Mouse (Mus musculus): ENCODE results near the gene Gtf3c1. TPM values are rescaled to one million over a fixed set of nuclear protein-coding genes. Genes with fewer than 3 reads are reported as not detected.
"Not testable (repeated sequence)": the region's sequence is repeated elsewhere in the genome, so short reads cannot be mapped to it uniquely, and the experiment has no call there.

Gene Gtf3c1
- polyA plus RNA-seq, 1 experiment from 2014 or later = 32.4 TPM

- Histone ChIP-seq H3K36me3 (0 out of 2 replicates have a peak, but pooled peaks cover 8% of the 10 kb centered on the region), H3K4me3 (no peak overlapping the region), H3K9me3 (no peaks in the 10 kb centered on the region), H3K27me3 (no peaks in the 10 kb centered on the region), H3K4me1 (no peaks in the 10 kb centered on the region), H3K9ac (no peak overlapping the region), H3K27ac (no peak overlapping the region), H3K4me2 (no peak overlapping the region)
- ATAC-seq (ENCODE audit: insufficient number of reproducible peaks, insufficient read depth, low FRiP score, low TSS enrichment, low read depth) = no peak
Measured at GRCm38 (mm10) chr7:125731679-125732078, 24.1 kb upstream of the Gtf3c1 start.

GRCm38 (mm10) chr7:125723189-125723972 lies 15.8 kb upstream of the Gtf3c1 start:
- peaks cover 18% of the 10 kb centered on the region for H3K4me1 ChIP-seq
- no peaks in the 10 kb centered on the region for H3K27me3 ChIP-seq
- no peaks in the 10 kb centered on the region for H3K9me3 ChIP-seq
- H3K4me2 ChIP-seq = no peak overlapping the region
- ATAC-seq (ENCODE audit: insufficient number of reproducible peaks, insufficient read depth, low FRiP score, low TSS enrichment, low read depth) = no peak
- no peak overlapping the region for H3K27ac ChIP-seq
- H3K4me3 ChIP-seq = no peak overlapping the region
- H3K9ac ChIP-seq = no peak overlapping the region
- 0 out of 2 replicates have a peak, but pooled peaks cover 2% of the 10 kb centered on the region for H3K36me3 ChIP-seq
- WGBS = 53% methylated on average over 5 of the region's 5 CpGs

- H3K4me1 ChIP-seq = peaks cover 18% of the 10 kb centered on the region
- no peaks in the 10 kb centered on the region for H3K9me3 ChIP-seq
- H3K4me3 ChIP-seq = no peak overlapping the region
- no peak for ATAC-seq (ENCODE audit: insufficient number of reproducible peaks, insufficient read depth, low FRiP score, low TSS enrichment, low read depth)
- H3K27me3 ChIP-seq = no peaks in the 10 kb centered on the region
- H3K36me3 ChIP-seq = no peaks in the 10 kb centered on the region
- no peak overlapping the region for H3K27ac ChIP-seq
- no peak overlapping the region for H3K4me2 ChIP-seq
- no peak overlapping the region for H3K9ac ChIP-seq
Measured at GRCm38 (mm10) chr7:125722127-125722526, 14.5 kb upstream of the Gtf3c1 start.

GRCm38 (mm10) chr7:125721033-125721432 lies 13.5 kb upstream of the Gtf3c1 start:
- H3K4me3 ChIP-seq = no peak overlapping the region
- H3K27me3 ChIP-seq = no peaks in the 10 kb centered on the region
- no peak overlapping the region for H3K9ac ChIP-seq
- H3K27ac ChIP-seq = no peak overlapping the region
- peaks cover 26% of the 10 kb centered on the region for H3K4me1 ChIP-seq
- H3K36me3 ChIP-seq = no peaks in the 10 kb centered on the region
- 81% methylated on average over 4 of the region's 4 CpGs for WGBS
- H3K4me2 ChIP-seq = no peak overlapping the region
- ATAC-seq (ENCODE audit: insufficient number of reproducible peaks, insufficient read depth, low FRiP score, low TSS enrichment, low read depth) = no peak
- H3K9me3 ChIP-seq = no peaks in the 10 kb centered on the region

- no peak overlapping the region for H3K4me2 ChIP-seq
- no peak overlapping the region for H3K9ac ChIP-seq
- ATAC-seq (ENCODE audit: insufficient number of reproducible peaks, insufficient read depth, low FRiP score, low TSS enrichment, low read depth) = no peak
- H3K4me1 ChIP-seq = peaks cover 26% of the 10 kb centered on the region
- H3K9me3 ChIP-seq = no peaks in the 10 kb centered on the region
- no peak overlapping the region for H3K4me3 ChIP-seq
- H3K27me3 ChIP-seq = no peaks in the 10 kb centered on the region
- H3K36me3 ChIP-seq = peaks cover 3% of the 10 kb centered on the region; the same call in 1 of the 2 replicates
- 53% methylated on average over 5 of the region's 5 CpGs for WGBS
- H3K27ac ChIP-seq = peak overlapping the region; percentile 44; the same call in 1 of the 2 replicates
Measured at GRCm38 (mm10) chr7:125720370-125720769, 12.8 kb upstream of the Gtf3c1 start.

GRCm38 (mm10) chr7:125717612-125718011 lies 10.0 kb upstream of the Gtf3c1 start:
- no peak for ATAC-seq (ENCODE audit: insufficient number of reproducible peaks, insufficient read depth, low FRiP score, low TSS enrichment, low read depth)
- Histone ChIP-seq H3K9me3 (no peaks in the 10 kb centered on the region), H3K27me3 (no peaks in the 10 kb centered on the region), H3K36me3 (peaks cover 4% of the 10 kb centered on the region; the same call in 1 of the 2 replicates), H3K4me3 (no peak overlapping the region), H3K9ac (no peak overlapping the region), H3K27ac (no peak overlapping the region), H3K4me1 (peaks cover 26% of the 10 kb centered on the region), H3K4me2 (no peak overlapping the region)

- WGBS = 54% methylated on average over 2 of the region's 2 CpGs
- Histone ChIP-seq H3K4me1 (peaks cover 26% of the 10 kb centered on the region), H3K27ac (peak overlapping the region; percentile 28; the same call in 1 of the 2 replicates), H3K9ac (no peak overlapping the region), H3K9me3 (no peaks in the 10 kb centered on the region), H3K4me2 (no peak overlapping the region), H3K4me3 (no peak overlapping the region), H3K27me3 (no peaks in the 10 kb centered on the region), H3K36me3 (peaks cover 7% of the 10 kb centered on the region; the same call in 1 of the 2 replicates)
- no peak for ATAC-seq (ENCODE audit: insufficient number of reproducible peaks, insufficient read depth, low FRiP score, low TSS enrichment, low read depth)
Measured at GRCm38 (mm10) chr7:125716724-125717123, 9.1 kb upstream of the Gtf3c1 start.

- Histone ChIP-seq H3K4me1 (peaks cover 12% of the 10 kb centered on the region), H3K4me2 (no peak overlapping the region), H3K9me3 (no peaks in the 10 kb centered on the region), H3K27ac (no peak overlapping the region), H3K9ac (no peak overlapping the region), H3K27me3 (no peaks in the 10 kb centered on the region), H3K4me3 (no peak overlapping the region), H3K36me3 (peaks cover 7% of the 10 kb centered on the region; the same call in 1 of the 2 replicates)
- no peak for ATAC-seq (ENCODE audit: insufficient number of reproducible peaks, insufficient read depth, low FRiP score, low TSS enrichment, low read depth)
- WGBS = 92% methylated on average over 3 of the region's 3 CpGs
Measured at GRCm38 (mm10) chr7:125714803-125715202, 7.2 kb upstream of the Gtf3c1 start.

- H3K27ac ChIP-seq; H3K36me3 ChIP-seq; ATAC-seq (ENCODE audit: insufficient number of reproducible peaks, insufficient read depth, low FRiP score, low TSS enrichment, low read depth); H3K4me3 ChIP-seq; H3K9ac ChIP-seq; H3K4me2 ChIP-seq; H3K27me3 ChIP-seq; H3K9me3 ChIP-seq: not testable (repeated sequence)
- 88% methylated on average over 7 of the region's 7 CpGs for WGBS
- H3K4me1 ChIP-seq = peaks cover 13% of the 10 kb centered on the region
Measured at GRCm38 (mm10) chr7:125713542-125714055, 6.0 kb upstream of the Gtf3c1 start.

GRCm38 (mm10) chr7:125708100-125708499 lies 520 bp upstream of the Gtf3c1 start:
- peaks cover 37% of the 10 kb centered on the region for H3K4me1 ChIP-seq

GRCm38 (mm10) chr7:125707186-125707585 lies 394 bp downstream of the Gtf3c1 start:
- no peaks in the 10 kb centered on the region for H3K9me3 ChIP-seq
- under 1% methylated on average over 24 of the region's 24 CpGs for WGBS
- H3K4me2 ChIP-seq = peak overlapping the region; percentile 81
- peak; percentile 85 for ATAC-seq (ENCODE audit: insufficient number of reproducible peaks, insufficient read depth, low FRiP score, low TSS enrichment, low read depth)
- peaks cover 24% of the 10 kb centered on the region for H3K36me3 ChIP-seq
- H3K9ac ChIP-seq = peak overlapping the region; percentile 97
- peaks cover 37% of the 10 kb centered on the region for H3K4me1 ChIP-seq
- H3K4me3 ChIP-seq = peak overlapping the region; percentile 92
- peak overlapping the region; percentile 92 for H3K27ac ChIP-seq
- H3K27me3 ChIP-seq = no peaks in the 10 kb centered on the region

More at GRCm38 (mm10) chr7:125708100-125708499, 520 bp upstream of the Gtf3c1 start:
- Histone ChIP-seq H3K27me3 (no peaks in the 10 kb centered on the region), H3K36me3 (peaks cover 15% of the 10 kb centered on the region), H3K9me3 (no peaks in the 10 kb centered on the region), H3K27ac (peak overlapping the region; percentile 24; the same call in 1 of the 2 replicates), H3K4me3 (peak overlapping the region; percentile 92), H3K9ac (peak overlapping the region; percentile 97), H3K4me2 (peak overlapping the region; percentile 81)
- WGBS = 2% methylated on average over 15 of the region's 15 CpGs
- ATAC-seq (ENCODE audit: insufficient number of reproducible peaks, insufficient read depth, low FRiP score, low TSS enrichment, low read depth) = no peak

GRCm38 (mm10) chr7:125702791-125703190 lies 4.8 kb downstream of the Gtf3c1 start:
- H3K27ac ChIP-seq = no peak overlapping the region
- no peak for ATAC-seq (ENCODE audit: insufficient number of reproducible peaks, insufficient read depth, low FRiP score, low TSS enrichment, low read depth)
- H3K4me2 ChIP-seq = no peak overlapping the region
- H3K9ac ChIP-seq = no peak overlapping the region
- H3K4me3 ChIP-seq = no peak overlapping the region
- H3K27me3 ChIP-seq = no peaks in the 10 kb centered on the region
- peaks cover 65% of the 10 kb centered on the region for H3K36me3 ChIP-seq
- peaks cover 15% of the 10 kb centered on the region for H3K9me3 ChIP-seq
- 86% methylated on average over 1 of the region's 1 CpGs for WGBS
- H3K4me1 ChIP-seq = peaks cover 27% of the 10 kb centered on the region

Data from embryonic facial prominence, embryonic 13.5 days (tissue).